Mouse (Mus musculus): ENCODE results near the gene Hoxa3. TPM values are rescaled to one million over a fixed set of nuclear protein-coding genes. Genes with fewer than 3 reads are reported as not detected.

The Hoxa3 gene
- total and polyA plus RNA-seq, 3 experiments: 0.08 to 0.38 (median 0.34) TPM

GRCm38 (mm10) chr6:52231885-52232567 is 18.9 kb upstream of the Hoxa3 start:
- in situ Hi-C loops (cut with MboI; ENCODE audit: low pct_ligation_motif_present, low pct_unique_long_range_greater_than_20kb, low sequenced_read_pairs): no loop called here
- peaks cover 58% of the 10 kb centered on the region for H3K9me3 ChIP-seq (replicated peaks; ENCODE audit: low read length)
- no peak overlapping the region for H3K4me3 ChIP-seq (replicated peaks in 1 of 3; ENCODE audit: low read depth in 2 of 3, low read length in 2 of 3, poor library complexity in 1 of 3)
- TF ChIP-seq RCOR1 (conservative IDR thresholded peaks at IDR 0.05; ENCODE audit: low read depth, low read length) (no peak), ZKSCAN1 (IDR thresholded peaks at IDR 0.05; ENCODE audit: borderline replicate concordance, low read depth, low read length) (no peak), MAX (IDR thresholded peaks at IDR 0.05; ENCODE audit: low read length) (no peak), MXI1 (IDR thresholded peaks at IDR 0.05; ENCODE audit: low read depth, low read length) (no peak), KAT2A (IDR thresholded peaks at IDR 0.05; ENCODE audit: insufficient replicate concordance, low read length) (no peak), RAD21 (IDR thresholded peaks at IDR 0.05; ENCODE audit: low read depth, low read length) (no peak), BHLHE40 (IDR thresholded peaks at IDR 0.05; ENCODE audit: low read depth, low read length) (no peak), MYC (IDR thresholded peaks at IDR 0.05; ENCODE audit: low read depth, low read length) (no peak), USF1 (IDR thresholded peaks at IDR 0.05; ENCODE audit: low read depth, low read length) (no peak), CTCF (conservative IDR thresholded peaks at IDR 0.05 in 1 of 2, IDR thresholded peaks at IDR 0.05 in 1 of 2; ENCODE audit: low read depth in 2 of 2, low read length in 2 of 2) (no peak), TBP (conservative IDR thresholded peaks at IDR 0.05; ENCODE audit: low read depth, low read length) (no peak), E2F4 (IDR thresholded peaks at IDR 0.05; ENCODE audit: insufficient replicate concordance, low read depth, low read length) (no peak), PAX5 (IDR thresholded peaks at IDR 0.05; ENCODE audit: low read length) (no peak), MEF2A (IDR thresholded peaks at IDR 0.05; ENCODE audit: borderline replicate concordance, low read depth, low read length) (no peak), MAFK (IDR thresholded peaks at IDR 0.05; ENCODE audit: insufficient replicate concordance, low read length) (no peak), USF2 (conservative IDR thresholded peaks at IDR 0.05; ENCODE audit: low read depth, low read length) (no peak), HCFC1 (IDR thresholded peaks at IDR 0.05; ENCODE audit: low read depth, low read length) (no peak), JUN (IDR thresholded peaks at IDR 0.05; ENCODE audit: insufficient read depth, low read depth, low read length) (no peak)
- no peaks in the 10 kb centered on the region for H3K27me3 ChIP-seq (replicated peaks)
- no peak overlapping the region for H3K9ac ChIP-seq (ENCODE audit: insufficient read depth, low read depth)
- peaks cover 11 to 77% of the 10 kb centered on the region in 2 experiments for H3K36me3 ChIP-seq (replicated peaks in 1 of 2; ENCODE audit: control insufficient read depth in 1 of 2, insufficient read depth in 1 of 2, low read length in 1 of 2)
- no peaks in the 10 kb centered on the region for H3K79me2 ChIP-seq (replicated peaks; ENCODE audit: control insufficient read depth, extremely low read depth, insufficient read depth, poor library complexity, severe bottlenecking)
- no peak overlapping the region for H3K27ac ChIP-seq (ENCODE audit: insufficient read depth, low read depth)
- dilution Hi-C loops (cut with MboI; ENCODE audit: extremely low pct_ligation_motif_present, extremely low pct_unique_long_range_greater_than_20kb, low sequenced_read_pairs): no loop called here
- H3K4me1 ChIP-seq (ENCODE audit: control insufficient read depth in 1 of 2, insufficient read depth in 2 of 2): no peaks in the 10 kb centered on the region
- DNase-seq (ENCODE audit: extremely low read depth): no peak
- no peak overlapping the region for H3K4me2 ChIP-seq (ENCODE audit: insufficient read depth, low read depth, poor library complexity, severe bottlenecking)

GRCm38 (mm10) chr6:52230516-52231165 is 17.5 kb upstream of the Hoxa3 start, which contains the start of gene Hoxa9:
Gene Hoxa9, minus strand, starts transcription at chr6:52231089.
- H3K27ac ChIP-seq (ENCODE audit: insufficient read depth, low read depth): no peak within 1 kb of the TSS
- H3K4me2 ChIP-seq (ENCODE audit: insufficient read depth, low read depth, poor library complexity, severe bottlenecking): no peak within 1 kb of the TSS
- peaks cover 58% of the 10 kb centered on the region for H3K9me3 ChIP-seq (replicated peaks; ENCODE audit: low read length)
- H3K4me1 ChIP-seq (ENCODE audit: control insufficient read depth in 1 of 2, insufficient read depth in 2 of 2): no peaks in the 10 kb centered on the region
- no peak for DNase-seq (ENCODE audit: extremely low read depth)
- dilution Hi-C loops (cut with MboI; ENCODE audit: extremely low pct_ligation_motif_present, extremely low pct_unique_long_range_greater_than_20kb, low sequenced_read_pairs) (no loop called here), in situ Hi-C loops (cut with MboI; ENCODE audit: low pct_ligation_motif_present, low pct_unique_long_range_greater_than_20kb, low sequenced_read_pairs) (no loop called here)
- H3K36me3 ChIP-seq (replicated peaks in 1 of 2; ENCODE audit: control insufficient read depth in 1 of 2, insufficient read depth in 1 of 2, low read length in 1 of 2): peaks cover 11 to 68% of the 10 kb centered on the region in 2 experiments
- no peaks in the 10 kb centered on the region for H3K79me2 ChIP-seq (replicated peaks; ENCODE audit: control insufficient read depth, extremely low read depth, insufficient read depth, poor library complexity, severe bottlenecking)
- H3K27me3 ChIP-seq (replicated peaks): no peaks in the 10 kb centered on the region
- no peak for TF ChIP-seq SIN3A (IDR thresholded peaks at IDR 0.05; ENCODE audit: low read length)
- TF ChIP-seq MXI1 (IDR thresholded peaks at IDR 0.05; ENCODE audit: low read depth, low read length): no peak
- no peak for TF ChIP-seq POLR2A (IDR thresholded peaks at IDR 0.05; ENCODE audit: low read depth, low read length)
- TF ChIP-seq IRF4 (IDR thresholded peaks at IDR 0.05; ENCODE audit: low read depth, low read length): no peak
- TF ChIP-seq ZC3H11A (IDR thresholded peaks at IDR 0.05; ENCODE audit: low read depth, low read length): no peak
- no peak for TF ChIP-seq JUND (conservative IDR thresholded peaks at IDR 0.05; ENCODE audit: low read depth, low read length)
- TF ChIP-seq TBP (conservative IDR thresholded peaks at IDR 0.05; ENCODE audit: low read depth, low read length): no peak
- no peak for TF ChIP-seq BHLHE40 (IDR thresholded peaks at IDR 0.05; ENCODE audit: low read depth, low read length)
- no peak for TF ChIP-seq ZMIZ1 (IDR thresholded peaks at IDR 0.05; ENCODE audit: low read depth, low read length)
- no peak for TF ChIP-seq UBTF (IDR thresholded peaks at IDR 0.05; ENCODE audit: low read depth, low read length)
- no peak for TF ChIP-seq ETS1 (conservative IDR thresholded peaks at IDR 0.05; ENCODE audit: low read depth, low read length)
- no peak for TF ChIP-seq HCFC1 (IDR thresholded peaks at IDR 0.05; ENCODE audit: low read depth, low read length)
- TF ChIP-seq MYC (IDR thresholded peaks at IDR 0.05; ENCODE audit: low read depth, low read length): no peak
- no peak for TF ChIP-seq MAFK (IDR thresholded peaks at IDR 0.05; ENCODE audit: insufficient replicate concordance, low read length)
- no peak within 1 kb of the TSS for H3K9ac ChIP-seq (ENCODE audit: insufficient read depth, low read depth)
- H3K4me3 ChIP-seq (replicated peaks in 1 of 3; ENCODE audit: low read depth in 2 of 3, low read length in 2 of 3, poor library complexity in 1 of 3): no peak within 1 kb of the TSS

Data from CH12.LX (cell line).